Mouse (Mus musculus): Measurements from ENCODE around the gene Ttc7b. TPM values are rescaled to one million over a fixed set of nuclear protein-coding genes. Genes with fewer than 3 reads are reported as not detected.

Ttc7b gene
- polyA plus RNA-seq, 1 experiment, result 7.1 TPM

DNA sequence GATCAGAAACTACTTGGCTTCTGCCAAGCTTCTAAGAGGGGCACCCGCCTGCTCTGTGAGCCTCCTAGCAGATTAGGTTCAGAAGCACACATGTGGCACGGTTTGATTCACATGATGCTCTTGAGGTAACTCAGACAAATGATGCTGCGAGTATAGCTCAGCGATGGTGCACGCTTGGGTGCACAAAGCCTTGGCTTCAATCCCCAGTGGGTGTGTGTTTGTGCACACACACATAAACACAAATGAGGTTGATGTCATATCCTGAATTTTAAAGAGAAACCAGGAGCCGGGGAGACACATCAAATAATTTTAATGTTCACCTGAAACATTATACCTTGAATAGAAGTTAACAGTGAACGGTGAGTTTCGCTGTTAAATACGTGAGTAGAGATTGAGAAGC, 6.6 kb upstream of the Ttc7b start:
- TF ChIP-seq CTCF (IDR thresholded peaks at IDR 0.05; ENCODE audit: control insufficient read depth, insufficient read depth, insufficient replicate concordance, low read depth, low read length) (no peak), POLR2A (IDR thresholded peaks at IDR 0.05; ENCODE audit: control insufficient read depth, low read depth, low read length) (no peak)
- Histone ChIP-seq H3K4me3 (ENCODE audit: control insufficient read depth, low read depth, low read length) (no peak overlapping the region), H3K4me1 (ENCODE audit: control insufficient read depth, insufficient read depth, low read length) (peaks cover 5% of the 10 kb centered on the region), H3K27ac (ENCODE audit: control insufficient read depth, insufficient read depth, low read depth, low read length) (no peak overlapping the region), H3K36me3 (ENCODE audit: control insufficient read depth, insufficient read depth, low read length) (no peaks in the 10 kb centered on the region), H3K27me3 (ENCODE audit: control insufficient read depth, insufficient read depth, low read length) (no peaks in the 10 kb centered on the region)

DNA sequence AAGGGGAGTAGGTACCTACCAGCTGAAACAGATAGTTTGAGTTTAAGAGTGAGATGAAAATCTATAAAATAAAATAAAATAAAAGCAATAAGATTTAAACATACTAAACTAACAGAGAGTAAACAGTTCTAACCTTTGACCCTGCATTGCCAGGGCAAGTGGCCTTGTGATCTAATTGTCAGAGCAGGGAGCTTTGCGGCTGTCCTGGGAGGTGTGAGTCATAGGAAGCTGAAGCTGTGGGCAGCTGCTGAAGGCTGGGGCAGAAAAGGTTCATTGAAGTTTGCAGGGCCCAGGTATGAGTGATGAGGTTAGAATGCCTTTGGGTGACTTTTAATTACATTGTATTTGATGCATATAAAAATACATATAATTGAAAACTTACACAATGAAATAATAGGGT, 5.3 kb upstream of the Ttc7b start:
- no peaks in the 10 kb centered on the region for H3K27me3 ChIP-seq (ENCODE audit: control insufficient read depth, insufficient read depth, low read length)
- peaks cover 8% of the 10 kb centered on the region for H3K4me1 ChIP-seq (ENCODE audit: control insufficient read depth, insufficient read depth, low read length)
- TF ChIP-seq CTCF (IDR thresholded peaks at IDR 0.05; ENCODE audit: control insufficient read depth, insufficient read depth, insufficient replicate concordance, low read depth, low read length), result no peak
- TF ChIP-seq POLR2A (IDR thresholded peaks at IDR 0.05; ENCODE audit: control insufficient read depth, low read depth, low read length), result no peak
- H3K27ac ChIP-seq (ENCODE audit: control insufficient read depth, insufficient read depth, low read depth, low read length), result no peak overlapping the region
- H3K4me3 ChIP-seq (ENCODE audit: control insufficient read depth, low read depth, low read length), result no peak overlapping the region
- H3K36me3 ChIP-seq (ENCODE audit: control insufficient read depth, insufficient read depth, low read length), result no peaks in the 10 kb centered on the region

DNA sequence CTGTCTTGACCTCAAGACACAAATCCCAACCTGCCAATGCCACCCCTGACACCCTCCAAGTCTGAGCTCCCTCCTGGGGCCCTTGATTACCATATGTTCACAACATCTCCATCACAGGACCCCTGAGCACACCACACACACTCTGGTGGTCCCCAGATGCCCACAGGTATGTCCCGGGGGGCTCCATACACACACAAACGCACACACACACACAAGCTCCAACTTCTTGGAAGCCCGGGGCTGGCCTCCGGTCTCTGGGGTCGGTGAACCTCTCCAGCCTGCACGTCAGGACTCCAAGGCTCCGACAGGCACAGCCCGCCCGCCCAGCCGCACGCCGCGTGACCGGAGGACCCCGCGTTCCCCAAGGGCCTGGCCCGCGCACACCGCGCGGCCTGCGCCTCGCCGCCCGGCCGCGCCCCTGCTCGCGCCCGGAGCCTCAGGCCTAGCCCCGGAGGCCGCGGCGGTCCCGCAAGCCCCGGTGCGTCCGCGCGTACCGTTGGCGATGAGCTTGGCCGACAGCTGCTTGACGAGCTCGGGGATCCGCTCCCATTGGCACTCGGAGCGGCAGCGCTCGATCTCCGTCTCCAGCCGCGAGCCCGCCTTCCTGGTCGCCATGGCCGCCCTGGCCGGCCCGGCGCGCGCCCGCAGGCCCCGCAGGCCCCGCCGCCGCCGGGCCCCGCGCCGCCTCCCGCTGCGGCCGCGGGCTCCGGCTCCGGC, 391 bp downstream of the Ttc7b start:
- Histone ChIP-seq H3K4me1 (ENCODE audit: control insufficient read depth, insufficient read depth, low read length) (peaks cover 14% of the 10 kb centered on the region), H3K4me3 (ENCODE audit: control insufficient read depth, low read depth, low read length) (peak overlapping the region; percentile 89), H3K27ac (ENCODE audit: control insufficient read depth, insufficient read depth, low read depth, low read length) (peak overlapping the region; percentile 71), H3K36me3 (ENCODE audit: control insufficient read depth, insufficient read depth, low read length) (no peaks in the 10 kb centered on the region), H3K27me3 (ENCODE audit: control insufficient read depth, insufficient read depth, low read length) (no peaks in the 10 kb centered on the region)
- peak; percentile 27; the same call in 1 of the 2 replicates for TF ChIP-seq POLR2A (IDR thresholded peaks at IDR 0.05; ENCODE audit: control insufficient read depth, low read depth, low read length)
- no peak for TF ChIP-seq CTCF (IDR thresholded peaks at IDR 0.05; ENCODE audit: control insufficient read depth, insufficient read depth, insufficient replicate concordance, low read depth, low read length)

DNA sequence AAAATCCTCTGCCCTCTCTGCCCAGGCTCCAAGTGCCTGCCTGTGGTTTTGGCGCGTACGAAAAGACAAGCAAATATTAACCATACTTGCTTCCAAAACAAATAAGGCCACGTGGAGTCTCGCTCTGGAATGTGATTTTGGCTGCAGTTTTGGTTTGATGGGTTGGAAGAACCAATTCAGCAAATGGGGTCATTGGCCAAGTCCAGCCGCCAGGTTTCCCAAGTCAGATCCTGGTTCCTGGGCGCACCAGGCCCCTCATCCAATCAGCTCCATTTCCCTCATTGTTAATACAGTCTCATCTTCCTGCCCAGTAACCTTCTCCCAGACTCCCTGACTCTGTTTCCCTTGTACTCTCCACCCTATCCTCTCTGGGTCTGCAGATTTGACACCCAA, 946 bp downstream of the Ttc7b start:
- peak overlapping the region; percentile 71; the same call in 1 of the 2 replicates for H3K27ac ChIP-seq (ENCODE audit: control insufficient read depth, insufficient read depth, low read depth, low read length)
- peaks cover 14% of the 10 kb centered on the region for H3K4me1 ChIP-seq (ENCODE audit: control insufficient read depth, insufficient read depth, low read length)
- H3K4me3 ChIP-seq (ENCODE audit: control insufficient read depth, low read depth, low read length), result peak overlapping the region; percentile 89
- H3K36me3 ChIP-seq (ENCODE audit: control insufficient read depth, insufficient read depth, low read length), result no peaks in the 10 kb centered on the region
- TF ChIP-seq POLR2A (IDR thresholded peaks at IDR 0.05; ENCODE audit: control insufficient read depth, low read depth, low read length), result no peak
- TF ChIP-seq CTCF (IDR thresholded peaks at IDR 0.05; ENCODE audit: control insufficient read depth, insufficient read depth, insufficient replicate concordance, low read depth, low read length), result no peak
- no peaks in the 10 kb centered on the region for H3K27me3 ChIP-seq (ENCODE audit: control insufficient read depth, insufficient read depth, low read length)

DNA sequence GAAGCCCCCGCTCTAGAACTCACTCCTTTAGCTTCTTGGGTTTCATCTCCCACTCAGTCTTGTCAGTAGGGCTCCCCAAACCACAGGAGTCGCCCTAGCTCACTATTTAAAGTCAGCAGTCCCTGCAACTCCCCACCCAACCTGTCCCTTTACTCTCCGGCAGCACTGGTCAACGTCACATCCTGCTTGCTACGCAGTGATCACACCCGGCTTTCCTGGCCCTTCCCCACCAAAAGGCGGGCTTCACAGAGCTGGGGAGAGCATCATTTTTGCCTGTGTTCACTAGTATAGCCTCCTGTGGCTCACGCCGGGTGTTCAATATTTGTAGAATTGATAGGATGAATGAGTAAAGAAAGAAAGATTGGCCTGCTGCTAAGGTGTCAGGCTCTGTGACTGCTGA, 3.3 kb downstream of the Ttc7b start:
- H3K27me3 ChIP-seq (ENCODE audit: control insufficient read depth, insufficient read depth, low read length), result no peaks in the 10 kb centered on the region
- peaks cover 24% of the 10 kb centered on the region for H3K4me1 ChIP-seq (ENCODE audit: control insufficient read depth, insufficient read depth, low read length)
- no peak overlapping the region for H3K4me3 ChIP-seq (ENCODE audit: control insufficient read depth, low read depth, low read length)
- TF ChIP-seq CTCF (IDR thresholded peaks at IDR 0.05; ENCODE audit: control insufficient read depth, insufficient read depth, insufficient replicate concordance, low read depth, low read length), result no peak
- no peak for TF ChIP-seq POLR2A (IDR thresholded peaks at IDR 0.05; ENCODE audit: control insufficient read depth, low read depth, low read length)
- no peak overlapping the region for H3K27ac ChIP-seq (ENCODE audit: control insufficient read depth, insufficient read depth, low read depth, low read length)
- H3K36me3 ChIP-seq (ENCODE audit: control insufficient read depth, insufficient read depth, low read length), result no peaks in the 10 kb centered on the region

DNA sequence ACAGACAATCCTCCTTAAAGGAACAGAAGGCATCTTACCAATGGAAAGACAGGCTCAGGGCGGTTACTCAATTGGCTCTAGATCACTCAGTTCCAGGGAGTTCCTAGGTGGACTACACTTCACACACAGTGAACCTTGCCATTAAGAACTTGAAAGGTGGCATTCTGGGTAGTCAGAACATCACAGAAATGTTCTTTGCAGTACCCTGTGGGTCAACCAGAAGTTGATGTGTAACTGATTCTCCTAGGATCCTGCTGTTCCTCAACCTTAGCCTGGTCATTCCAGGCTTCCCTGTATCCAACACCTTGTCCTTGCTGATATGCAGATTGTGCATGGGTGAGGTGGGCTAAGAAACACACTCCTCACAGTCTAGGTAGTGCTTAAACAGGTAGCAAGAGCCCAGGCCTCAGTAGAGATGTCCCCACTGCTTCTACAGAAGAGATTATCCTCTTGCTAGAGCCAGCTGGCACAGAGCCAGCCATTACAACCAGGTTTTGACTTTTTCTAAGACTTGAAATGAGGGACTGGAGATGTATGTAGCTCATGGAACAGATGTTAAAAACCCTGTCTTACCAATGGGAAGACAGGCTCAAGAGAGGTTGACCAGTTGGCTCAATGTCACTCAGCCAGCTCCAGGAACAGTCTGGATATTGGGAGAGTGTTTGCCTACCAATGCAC, 4.3 kb downstream of the Ttc7b start:
- H3K27ac ChIP-seq (ENCODE audit: control insufficient read depth, insufficient read depth, low read depth, low read length), result no peak overlapping the region
- TF ChIP-seq CTCF (IDR thresholded peaks at IDR 0.05; ENCODE audit: control insufficient read depth, insufficient read depth, insufficient replicate concordance, low read depth, low read length), result no peak
- no peak for TF ChIP-seq POLR2A (IDR thresholded peaks at IDR 0.05; ENCODE audit: control insufficient read depth, low read depth, low read length)
- no peak overlapping the region for H3K4me3 ChIP-seq (ENCODE audit: control insufficient read depth, low read depth, low read length)
- no peaks in the 10 kb centered on the region for H3K36me3 ChIP-seq (ENCODE audit: control insufficient read depth, insufficient read depth, low read length)
- H3K27me3 ChIP-seq (ENCODE audit: control insufficient read depth, insufficient read depth, low read length), result no peaks in the 10 kb centered on the region
- peaks cover 24% of the 10 kb centered on the region for H3K4me1 ChIP-seq (ENCODE audit: control insufficient read depth, insufficient read depth, low read length)

DNA sequence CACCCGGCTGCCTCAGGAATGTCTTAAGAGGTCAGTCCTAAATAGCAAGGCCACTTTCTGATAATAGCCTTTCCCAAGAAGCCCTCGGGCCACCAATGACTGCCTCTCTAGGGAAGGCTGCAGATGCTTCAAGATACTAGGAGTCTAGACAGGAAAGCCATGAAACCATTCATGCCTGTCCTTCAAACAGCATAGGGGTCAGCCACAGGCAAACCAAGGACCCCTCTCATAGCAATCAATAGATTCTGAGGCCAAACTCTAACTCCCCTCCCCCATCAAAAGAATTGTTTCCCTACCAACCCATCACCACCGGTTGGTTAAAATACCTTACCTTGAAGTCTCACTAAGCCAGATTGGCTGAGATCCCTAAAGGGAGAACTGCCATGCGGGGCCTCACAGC, 5.1 kb downstream of the Ttc7b start:
- no peak for TF ChIP-seq POLR2A (IDR thresholded peaks at IDR 0.05; ENCODE audit: control insufficient read depth, low read depth, low read length)
- no peak for TF ChIP-seq CTCF (IDR thresholded peaks at IDR 0.05; ENCODE audit: control insufficient read depth, insufficient read depth, insufficient replicate concordance, low read depth, low read length)

More for the DNA sequence above, 5.1 kb downstream of the Ttc7b start:
- no peaks in the 10 kb centered on the region for H3K27me3 ChIP-seq (ENCODE audit: control insufficient read depth, insufficient read depth, low read length)
- no peak overlapping the region; the same call in 1 of the 2 replicates for H3K27ac ChIP-seq (ENCODE audit: control insufficient read depth, insufficient read depth, low read depth, low read length)
- H3K36me3 ChIP-seq (ENCODE audit: control insufficient read depth, insufficient read depth, low read length), result no peaks in the 10 kb centered on the region
- H3K4me3 ChIP-seq (ENCODE audit: control insufficient read depth, low read depth, low read length), result no peak overlapping the region
- peaks cover 20% of the 10 kb centered on the region for H3K4me1 ChIP-seq (ENCODE audit: control insufficient read depth, insufficient read depth, low read length)
